Mouse (Mus musculus) kidney, adult 11 months (tissue): ENCODE measurements around the gene Mxi1.

Experiments
- DNase-seq: peaks from one replicate; pipeline ENCODE4 v3.0.0; 2022

Mxi1 gene

GRCm38 (mm10) chr19:53400332-53401110 is 90.2 kb downstream of the Mxi1 start:
- no peak for DNase-seq

GRCm38 (mm10) chr19:53402741-53403432 is 92.6 kb downstream of the Mxi1 start:
- no peak for DNase-seq

GRCm38 (mm10) chr19:53404219-53404836 is 94.0 kb downstream of the Mxi1 start:
- DNase-seq, result no peak

GRCm38 (mm10) chr19:53404837-53405356 is 94.6 kb downstream of the Mxi1 start:
- DNase-seq, result no peak

- no peak for DNase-seq
These were observed 95.5 kb downstream of the Mxi1 start for GRCm38 (mm10) chr19:53405810-53406209.

GRCm38 (mm10) chr19:53407350-53407749 is 97.0 kb downstream of the Mxi1 start:
- DNase-seq, result no peak

- DNase-seq, result no peak
These were observed 98.1 kb downstream of the Mxi1 start for GRCm38 (mm10) chr19:53408398-53408797.

GRCm38 (mm10) chr19:53409663-53410307 is 99.5 kb downstream of the Mxi1 start:
- DNase-seq, result no peak

- no peak for DNase-seq
These were observed 102.0 kb downstream of the Mxi1 start for GRCm38 (mm10) chr19:53412149-53412848.

- no peak for DNase-seq
These were observed 103.5 kb downstream of the Mxi1 start for GRCm38 (mm10) chr19:53413617-53414380.

GRCm38 (mm10) chr19:53414650-53415049 is 104.3 kb downstream of the Mxi1 start:
- no peak for DNase-seq

- no peak for DNase-seq
These were observed 104.9 kb downstream of the Mxi1 start for GRCm38 (mm10) chr19:53415198-53415597.

- DNase-seq, result peak; percentile 27
These were observed 109.5 kb downstream of the Mxi1 start for GRCm38 (mm10) chr19:53419834-53420233.

GRCm38 (mm10) chr19:53420924-53421582 is 110.7 kb downstream of the Mxi1 start:
- DNase-seq, result peak; percentile 87

- no peak for DNase-seq
These were observed 111.4 kb downstream of the Mxi1 start for GRCm38 (mm10) chr19:53421583-53422188.

- no peak for DNase-seq
These were observed 112.3 kb downstream of the Mxi1 start for GRCm38 (mm10) chr19:53422358-53423308.

- DNase-seq, result no peak
These were observed 113.0 kb downstream of the Mxi1 start for GRCm38 (mm10) chr19:53423341-53423753.

GRCm38 (mm10) chr19:53423816-53424465 is 113.6 kb downstream of the Mxi1 start:
- DNase-seq, result no peak

- DNase-seq, result peak; percentile 20
These were observed 114.3 kb downstream of the Mxi1 start for GRCm38 (mm10) chr19:53424629-53425028.
